Mouse (Mus musculus) kidney, adult 2 months (tissue): ENCODE measurements around the gene Isyna1.

Experiments
- CTCF ChIP-seq: fragments of 200-500 bp; conservative IDR thresholded peaks from 2 replicates; pipeline ENCODE4 v1.5.1; 2011; ENCODE audit warnings: low read depth, mild to moderate bottlenecking, control low read depth, low read length, moderate library complexity, mixed read lengths; ENCODE audit not compliant: insufficient read depth, insufficient read length
- POLR2A ChIP-seq: fragments of 200-500 bp; IDR thresholded peaks from one replicate; pipeline ENCODE4 v1.6.1; 2011; ENCODE audit warnings: low read depth, low read length, control low read depth

GRCm38 (mm10) chr8:70646369-70646768 lies 52.2 kb downstream of the Isyna1 start:
- TF ChIP-seq CTCF = no peak
- TF ChIP-seq POLR2A = no peak
